In genomic region chr4:88032151-88033098, GRCm38 (mm10) we compare ENCODE assay signal across 8 mouse cellular contexts. TPM values are rescaled to one million over a fixed set of nuclear protein-coding genes. Genes with fewer than 3 reads are reported as not detected.
DNase-seq lines count a peak whose midpoint lies in the region; ATAC-seq and TF ChIP-seq lines count a peak whose summit lies in the region.

No protein-coding gene starts in this region.

- H3K27ac ChIP-seq in hindbrain, embryonic 14.5 days: peak overlapping the region; percentile 98

- H3K27me3 ChIP-seq in Patski: no peaks in the 10 kb centered on the region
- H3K27me3 ChIP-seq in hindbrain, embryonic 14.5 days (ENCODE audit: control insufficient read depth, insufficient read depth, low read length): peaks cover 15% of the 10 kb centered on the region

- H3K4me1 ChIP-seq in hindbrain, embryonic 14.5 days (replicated peaks; ENCODE audit: control insufficient read depth, insufficient read depth, low read length): peaks cover 39% of the 10 kb centered on the region

- ATAC-seq in Patski: peak; percentile 48
- peak; percentile 80 for ATAC-seq in hindbrain, embryonic 14.5 days (ENCODE audit: low FRiP score)

- H3K9ac ChIP-seq in hindbrain, embryonic 14.5 days: peak overlapping the region; percentile 90

- no peaks in the 10 kb centered on the region for H3K9me3 ChIP-seq in hindbrain, embryonic 14.5 days (ENCODE audit: control insufficient read depth, low read length)

- under 1% methylated on average over 56 of the region's 100 CpGs for WGBS in hindbrain, embryonic 14.5 days

- H3K4me3 ChIP-seq in hindbrain, embryonic 14.5 days (replicated peaks; ENCODE audit: low read length): peak overlapping the region; percentile 64

- H3K36me3 ChIP-seq in hindbrain, embryonic 14.5 days (replicated peaks; ENCODE audit: control insufficient read depth, insufficient read depth): peaks cover 12% of the 10 kb centered on the region; the same call in 1 of the 2 replicates

- POLR2A ChIA-PET in Patski (lab: Charles Lee): interaction anchor here (0.5 to 1.4 kb wide), 4 partner anchors 12 to 663 kb away, joined by 3 to 6 read pairs (median 3); no protein-coding TSS in a partner anchor

- no peak for DNase-seq in Patski (ENCODE audit: low read depth, low spot score)
- peak; percentile 72 for DNase-seq in cerebellum, adult 9-10 months
- DNase-seq in frontal cortex, postnatal 10 days (ENCODE audit: low spot score in 2 of 2): peak; percentile 39 to 49
- peak; percentile 73 for DNase-seq in hindbrain, embryonic 14.5 days (ENCODE audit: low spot score)
- DNase-seq in left cerebral cortex, adult 18-20 months (ENCODE audit: low spot score in 2 of 2): peak; percentile 43 to 61
- peak; percentile 54 for DNase-seq in lung, postnatal 36 days
- DNase-seq in right cerebral cortex, postnatal 14 days: peak; percentile 51
- peak; percentile 47 to 61 for DNase-seq in urinary bladder, postnatal 4 days (ENCODE audit: low spot score in 2 of 2)

- TF ChIP-seq CTCF in Patski (IDR thresholded peaks at IDR 0.05): no peak

- CTCF ChIA-PET in Patski (lab: Charles Lee): no interaction called here

- in situ Hi-C loops in Patski (cut with MboI; ENCODE audit: low pct_unique_long_range_greater_than_20kb): no loop called here

- H3K4me2 ChIP-seq in hindbrain, embryonic 14.5 days (replicated peaks): peak overlapping the region; percentile 86

RNA-seq across cellular contexts. Expression of gene Mllt3, which starts 0.7 kb away (rescaled TPM):
- 37.9 TPM for polyA plus RNA-seq in Patski (2021)
- 68.8 and 72.9 TPM in 2 replicates for polyA plus RNA-seq in hindbrain, embryonic 14.5 days (2014; fragmentation: Nextera tagmentation; extraction: Ambion mirVana)
- total RNA-seq in left cerebral cortex, adult 18-20 months (2021): 10 to 100 TPM; 40.0 to 49.7 TPM
